Mouse (Mus musculus) neural tube, embryonic 11.5 days (tissue): ENCODE data around the gene Nudt3. TPM values are rescaled to one million over a fixed set of nuclear protein-coding genes. Genes with fewer than 3 reads are reported as not detected.

Experiments
- ATAC-seq: fragments of 200-750 bp; cut with Nextera tagmentation; 2 replicates; pipeline ENCODE4 v1.8.0; 2017; ENCODE audit warnings: moderate number of reproducible peaks, mild to moderate bottlenecking, moderate TSS enrichment, moderate library complexity; ENCODE audit not compliant: insufficient read depth, low FRiP score, low TSS enrichment
- DNase-seq: peaks from one replicate; pipeline ENCODE4 v3.0.0-alpha.2; 2015; ENCODE audit warnings: low spot score
- H3K27ac ChIP-seq: fragments of 300-500 bp; sonication (generic); 2 replicates; pipeline ENCODE4 v1.5.1; 2014; ENCODE audit warnings: low read depth, mild to moderate bottlenecking, low read length
- H3K27me3 ChIP-seq: fragments of 300-500 bp; sonication (generic); 2 replicates; pipeline ENCODE4 v1.6.1; 2014; ENCODE audit warnings: mild to moderate bottlenecking, low read length, mixed read lengths; ENCODE audit not compliant: control insufficient read depth, insufficient read depth
- H3K36me3 ChIP-seq: fragments of 300-500 bp; sonication (generic); 2 replicates; pipeline ENCODE4 v1.6.1; 2014; ENCODE audit warnings: mild to moderate bottlenecking, low read length, moderate library complexity, mixed read lengths; ENCODE audit not compliant: control insufficient read depth, insufficient read depth
- H3K4me1 ChIP-seq: fragments of 300-500 bp; sonication (generic); 2 replicates; pipeline ENCODE4 v1.6.1; 2014; ENCODE audit warnings: low read length, mixed read lengths; ENCODE audit not compliant: control insufficient read depth, insufficient read depth
- H3K4me2 ChIP-seq: fragments of 300-500 bp; sonication (generic); 2 replicates; pipeline ENCODE4 v1.6.1; 2014; ENCODE audit warnings: low read depth, mild to moderate bottlenecking, moderate library complexity
- H3K4me3 ChIP-seq: fragments of 300-500 bp; sonication (generic); 2 replicates; pipeline ENCODE4 v1.5.1; 2014; ENCODE audit warnings: low read depth, low read length
- H3K9ac ChIP-seq: fragments of 300-500 bp; sonication (generic); 2 replicates; pipeline ENCODE4 v1.6.1; 2014; ENCODE audit warnings: mild to moderate bottlenecking, low read length
- H3K9me3 ChIP-seq: fragments of 300-500 bp; sonication (generic); 2 replicates; pipeline ENCODE4 v1.6.1; 2016; ENCODE audit warnings: low read length; ENCODE audit not compliant: control insufficient read depth
- WGBS: fragments of 180-500 bp; shearing (Covaris S2); extraction: QIAGEN DNeasy Blood & Tissue Kit; methylation state at CpG from one replicate; pipeline ENCODE4 v1.1.7; 2014; 5-methylcytosine and 5-hydroxymethylcytosine counted together
- polyA plus RNA-seq: library from polyadenylated mRNA; unstranded; fragments of >200 nt; fragmentation: Nextera tagmentation; extraction: Ambion mirVana; gene quantifications from 2 replicates; pipeline ENCODE4 v1.2.1, GENCODE M21; 2014

The Nudt3 gene
- 41.8 and 49.3 TPM in 2 replicates for polyA plus RNA-seq

- Histone ChIP-seq H3K4me2 (peak within 1 kb of the TSS; percentile 70), H3K4me3 (peak within 1 kb of the TSS; percentile 97), H3K4me1 (peaks cover 13% of the 10 kb centered on the region), H3K9me3 (no peaks in the 10 kb centered on the region), H3K9ac (peak within 1 kb of the TSS; percentile 99), H3K27me3 (no peaks in the 10 kb centered on the region), H3K36me3 (no peaks in the 10 kb centered on the region; the same call in 1 of the 2 replicates), H3K27ac (peak within 1 kb of the TSS; percentile 99)
- DNase-seq, result peak; percentile 96
- peak; percentile 82 for ATAC-seq
- WGBS, result 8% methylated on average over 78 of the region's 91 CpGs
Measured at GRCm38 (mm10) chr17:27623360-27624326, at the start of gene Nudt3. Gene Nudt3 (minus strand): TSS chr17:27623495.

GRCm38 (mm10) chr17:27671720-27672119, 48.4 kb upstream of the Nudt3 start:
- Histone ChIP-seq H3K4me3 (no peak overlapping the region), H3K9ac (no peak overlapping the region), H3K27me3 (no peaks in the 10 kb centered on the region), H3K4me1 (no peaks in the 10 kb centered on the region), H3K27ac (no peak overlapping the region), H3K4me2 (no peak overlapping the region), H3K36me3 (no peaks in the 10 kb centered on the region), H3K9me3 (no peaks in the 10 kb centered on the region)
- WGBS, result 87% methylated on average over 6 of the region's 6 CpGs
- DNase-seq (no peak), ATAC-seq (no peak)

DNA sequence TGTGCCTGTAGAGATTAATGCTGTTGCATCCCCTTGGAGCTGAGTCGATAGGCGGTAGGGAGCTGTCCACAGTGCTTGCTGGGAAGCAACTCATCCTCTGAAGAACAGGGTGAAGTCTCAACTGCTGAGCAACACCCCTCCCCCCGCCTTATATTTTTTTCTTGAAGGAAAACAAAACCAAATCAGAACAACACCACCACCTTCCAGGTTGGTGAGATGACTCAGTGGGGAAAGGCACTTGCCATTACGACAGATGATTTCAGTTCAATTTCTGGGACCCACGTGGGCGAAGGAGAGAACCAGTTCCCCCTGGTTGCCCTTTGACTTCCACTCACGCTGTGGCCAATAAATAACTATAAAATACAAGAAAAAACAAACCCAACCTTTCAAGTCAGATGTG, 35.5 kb upstream of the Nudt3 start:
- no peak for DNase-seq
- Histone ChIP-seq H3K4me1 (peaks cover 5% of the 10 kb centered on the region; the same call in 1 of the 2 replicates), H3K27ac (no peak overlapping the region), H3K9me3 (no peaks in the 10 kb centered on the region), H3K9ac (no peak overlapping the region), H3K4me2 (no peak overlapping the region), H3K4me3 (no peak overlapping the region), H3K27me3 (peaks cover 18% of the 10 kb centered on the region), H3K36me3 (no peaks in the 10 kb centered on the region)
- WGBS, result 69% methylated on average over 7 of the region's 7 CpGs
- no peak for ATAC-seq

DNA sequence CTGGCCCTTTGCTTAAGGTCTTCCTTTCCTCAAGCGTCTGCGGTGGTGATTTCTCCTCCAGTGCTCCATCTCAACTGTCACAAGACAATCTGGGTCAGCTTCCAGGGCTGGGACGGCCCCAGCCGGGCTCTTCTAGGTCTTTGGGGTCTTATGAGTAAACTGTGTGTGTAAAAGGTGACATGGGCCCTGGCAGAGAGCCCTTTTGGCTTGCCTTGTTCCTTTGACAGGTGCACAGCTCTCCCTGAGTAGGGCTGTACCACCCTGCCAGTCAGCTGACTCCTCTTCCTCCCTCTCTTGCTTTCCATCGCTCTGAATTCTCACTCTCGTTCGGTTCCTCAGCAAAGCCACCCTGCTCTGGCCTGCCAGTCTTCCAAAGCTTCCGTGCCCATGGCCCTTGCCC, 33.8 kb upstream of the Nudt3 start:
- WGBS, result 67% methylated on average over 8 of the region's 8 CpGs
- H3K36me3 ChIP-seq, result no peaks in the 10 kb centered on the region
- H3K4me1 ChIP-seq, result peaks cover 5% of the 10 kb centered on the region; the same call in 1 of the 2 replicates
- H3K4me3 ChIP-seq, result no peak overlapping the region
- no peaks in the 10 kb centered on the region for H3K9me3 ChIP-seq
- H3K27me3 ChIP-seq, result peaks cover 18% of the 10 kb centered on the region
- H3K4me2 ChIP-seq, result no peak overlapping the region
- ATAC-seq (no peak), DNase-seq (no peak)
- H3K27ac ChIP-seq, result no peak overlapping the region
- H3K9ac ChIP-seq, result no peak overlapping the region

DNA sequence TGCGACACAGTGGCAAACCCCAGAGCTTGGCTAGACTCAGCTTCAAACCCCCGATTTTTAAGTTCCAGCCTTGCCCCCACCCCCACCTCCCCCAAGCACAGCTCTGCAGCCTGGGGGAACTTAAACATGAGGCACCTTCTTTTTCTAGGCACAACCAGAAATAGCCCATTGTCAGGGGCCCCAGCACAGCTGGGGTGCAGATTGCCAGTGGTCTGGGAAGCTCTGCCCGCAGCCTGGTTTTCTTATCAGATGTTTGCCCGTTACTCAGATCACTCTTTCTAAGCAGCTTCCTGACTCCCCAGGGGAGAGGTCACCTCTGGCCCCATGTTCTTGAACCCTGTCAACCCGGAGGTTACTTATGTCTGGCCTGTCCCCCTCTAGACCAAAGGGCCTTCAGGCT, 33.1 kb upstream of the Nudt3 start:
- Histone ChIP-seq H3K36me3 (no peaks in the 10 kb centered on the region), H3K4me2 (peak overlapping the region; percentile 58), H3K27me3 (peaks cover 18% of the 10 kb centered on the region), H3K9ac (no peak overlapping the region), H3K4me3 (no peak overlapping the region), H3K27ac (no peak overlapping the region), H3K9me3 (no peaks in the 10 kb centered on the region), H3K4me1 (peaks cover 5% of the 10 kb centered on the region; the same call in 1 of the 2 replicates)
- ATAC-seq (no peak), DNase-seq (no peak)
- 20% methylated on average over 5 of the region's 5 CpGs for WGBS

GRCm38 (mm10) chr17:27656011-27656399, 32.7 kb upstream of the Nudt3 start:
- no peak overlapping the region for H3K27ac ChIP-seq

DNA sequence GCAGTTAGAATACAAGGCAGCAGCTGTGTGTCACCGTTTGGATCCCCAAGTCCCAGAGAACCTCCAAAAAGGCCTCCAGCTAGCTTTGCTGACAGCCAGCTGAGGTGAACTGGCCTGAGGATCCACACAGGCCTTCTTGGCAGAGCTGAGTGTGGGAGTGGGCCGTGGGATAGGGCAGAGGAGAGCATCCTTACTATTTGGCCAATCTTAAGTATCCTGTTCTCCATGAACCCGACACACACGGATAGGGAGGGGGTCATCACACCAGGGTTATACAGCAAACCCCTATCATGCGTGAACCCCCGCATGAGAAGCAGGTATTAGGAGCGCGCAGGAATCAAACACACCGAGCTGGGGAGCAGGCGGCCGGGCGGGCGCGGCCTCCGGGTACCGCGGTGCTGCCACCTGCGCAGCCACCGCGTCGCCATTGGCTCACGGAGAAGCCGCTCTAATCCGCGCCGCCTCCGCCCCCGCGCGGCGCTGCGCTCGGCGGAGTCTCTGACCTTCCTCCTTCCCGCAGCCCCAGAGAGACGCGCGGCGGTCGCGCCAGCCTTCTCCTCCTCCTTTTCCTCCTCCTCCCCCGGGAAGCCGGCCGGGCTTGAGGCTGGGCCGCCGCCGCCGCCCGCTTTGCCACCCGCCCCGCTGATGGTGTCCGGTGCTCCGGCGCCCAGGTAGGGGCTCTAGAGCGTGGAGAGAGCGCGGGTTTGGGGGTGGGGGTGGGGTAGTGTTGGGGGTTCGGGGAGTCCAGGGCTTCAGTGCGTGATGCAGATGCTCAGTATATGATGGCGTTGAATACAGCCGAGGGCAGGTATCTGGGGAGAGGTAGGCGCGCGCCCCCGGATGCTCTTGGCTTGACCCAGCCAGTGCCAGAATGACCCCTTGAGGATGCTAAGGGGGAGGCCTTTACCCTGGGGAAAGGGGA, 32.1 kb upstream of the Nudt3 start, which contains the start of gene Pacsin1:
Gene Pacsin1, plus strand, starts transcription at position 421 of the 922 bp plus-strand sequence.
- H3K9ac ChIP-seq, result peak within 1 kb of the TSS; percentile 35
- H3K4me2 ChIP-seq, result peak within 1 kb of the TSS; percentile 58
- ATAC-seq, result 0 out of 2 replicates have a peak, but pooled peaks have one; percentile 55
- H3K4me3 ChIP-seq, result peak within 1 kb of the TSS; percentile 40
- 2% methylated on average over 65 of the region's 65 CpGs for WGBS
- H3K27ac ChIP-seq, result no peak within 1 kb of the TSS
- peak; percentile 74 for DNase-seq
- H3K27me3 ChIP-seq, result peaks cover 18% of the 10 kb centered on the region
- H3K4me1 ChIP-seq, result peaks cover 5% of the 10 kb centered on the region; the same call in 1 of the 2 replicates
- no peaks in the 10 kb centered on the region for H3K9me3 ChIP-seq
- H3K36me3 ChIP-seq, result no peaks in the 10 kb centered on the region

More at GRCm38 (mm10) chr17:27656011-27656399, 32.7 kb upstream of the Nudt3 start:
- Histone ChIP-seq H3K9ac (peak overlapping the region; percentile 35; the same call in 1 of the 2 replicates), H3K4me3 (peak overlapping the region; percentile 40), H3K4me2 (peak overlapping the region; percentile 58), H3K9me3 (no peaks in the 10 kb centered on the region), H3K27me3 (peaks cover 18% of the 10 kb centered on the region), H3K36me3 (no peaks in the 10 kb centered on the region), H3K4me1 (peaks cover 5% of the 10 kb centered on the region; the same call in 1 of the 2 replicates)
- DNase-seq, result peak; percentile 58
- 3% methylated on average over 13 of the region's 14 CpGs for WGBS
- ATAC-seq, result no peak

DNA sequence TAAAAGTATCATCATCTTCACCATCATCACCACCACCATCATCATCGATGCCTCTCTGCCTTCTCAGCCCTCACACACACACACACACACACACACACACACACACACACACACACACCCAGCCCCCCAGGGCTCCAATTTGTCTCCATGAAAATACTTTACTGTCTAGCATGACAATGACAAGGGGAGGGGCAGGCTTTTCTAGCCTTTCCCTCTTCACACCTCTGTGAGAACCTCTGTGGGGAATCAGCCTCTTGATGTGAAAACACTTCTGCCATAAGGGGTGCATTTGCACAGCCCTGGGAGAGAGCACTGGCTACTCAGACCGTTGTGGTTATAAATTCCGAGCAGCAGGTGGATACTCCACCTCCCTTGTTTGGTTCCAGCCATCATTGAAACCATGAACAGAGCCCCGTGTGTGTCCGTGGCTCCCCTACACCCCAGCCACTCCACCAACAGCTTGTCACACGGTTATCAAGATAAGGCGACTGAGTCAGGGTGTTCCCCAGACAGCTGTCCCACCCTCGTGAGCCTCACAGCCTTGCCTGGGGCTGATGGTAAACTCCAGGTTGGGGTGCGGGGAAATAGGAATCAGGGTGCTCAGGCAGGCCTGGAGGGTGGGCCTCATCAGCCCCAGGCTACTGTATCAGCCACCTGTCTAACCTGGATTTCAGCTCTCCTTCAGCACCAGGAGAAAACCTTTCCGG, 30.1 kb upstream of the Nudt3 start:
- Histone ChIP-seq H3K9ac (no peak overlapping the region), H3K27ac (no peak overlapping the region), H3K9me3 (no peaks in the 10 kb centered on the region), H3K4me2 (no peak overlapping the region), H3K4me3 (no peak overlapping the region), H3K36me3 (no peaks in the 10 kb centered on the region), H3K27me3 (peaks cover 18% of the 10 kb centered on the region), H3K4me1 (peaks cover 5% of the 10 kb centered on the region; the same call in 1 of the 2 replicates)
- ATAC-seq (no peak), DNase-seq (no peak)
- 48% methylated on average over 10 of the region's 10 CpGs for WGBS
